Mouse (Mus musculus): ENCODE data around the gene Cybrd1. TPM values are rescaled to one million over a fixed set of nuclear protein-coding genes. Genes with fewer than 3 reads are reported as not detected.

Cybrd1 gene
- polyA plus RNA-seq, 1 experiment from 2014 or later, result 1.4 TPM

- no peak for DNase-seq (ENCODE audit: low spot score)
These were observed 4.7 kb downstream of the Cybrd1 start for GRCm38 (mm10) chr2:71122268-71123029.

GRCm38 (mm10) chr2:71123591-71123990 is 5.9 kb downstream of the Cybrd1 start:
- DNase-seq (ENCODE audit: low spot score), result no peak

- DNase-seq (ENCODE audit: low spot score), result peak; percentile 27
These were observed 10.2 kb downstream of the Cybrd1 start for GRCm38 (mm10) chr2:71127779-71128534.

GRCm38 (mm10) chr2:71130366-71130765 is 12.6 kb downstream of the Cybrd1 start:
- DNase-seq (ENCODE audit: low spot score), result no peak

GRCm38 (mm10) chr2:71131866-71132496 is 14.3 kb downstream of the Cybrd1 start:
- DNase-seq (ENCODE audit: low spot score), result peak; percentile 38

- DNase-seq (ENCODE audit: low spot score), result no peak
These were observed 16.4 kb downstream of the Cybrd1 start for GRCm38 (mm10) chr2:71134041-71134505.

GRCm38 (mm10) chr2:71134836-71135235 is 17.1 kb downstream of the Cybrd1 start:
- no peak for DNase-seq (ENCODE audit: low spot score)

GRCm38 (mm10) chr2:71140622-71141021 is 22.9 kb downstream of the Cybrd1 start:
- DNase-seq (ENCODE audit: low spot score), result no peak

- DNase-seq (ENCODE audit: low spot score), result no peak
These were observed 24.7 kb downstream of the Cybrd1 start for GRCm38 (mm10) chr2:71142410-71142809.

GRCm38 (mm10) chr2:71145853-71146252 is 28.1 kb downstream of the Cybrd1 start:
- DNase-seq (ENCODE audit: low spot score), result no peak

- no peak for DNase-seq (ENCODE audit: low spot score)
These were observed 28.5 kb downstream of the Cybrd1 start for GRCm38 (mm10) chr2:71146266-71146665.

GRCm38 (mm10) chr2:71147816-71148215 is 30.1 kb downstream of the Cybrd1 start:
- DNase-seq (ENCODE audit: low spot score), result no peak

- DNase-seq (ENCODE audit: low spot score), result no peak
These were observed 34.4 kb downstream of the Cybrd1 start for GRCm38 (mm10) chr2:71152170-71152569.

- DNase-seq (ENCODE audit: low spot score), result peak; percentile 75
These were observed 37.8 kb downstream of the Cybrd1 start for GRCm38 (mm10) chr2:71155486-71155885.

GRCm38 (mm10) chr2:71156446-71156845 is 38.7 kb downstream of the Cybrd1 start:
- no peak for DNase-seq (ENCODE audit: low spot score)

GRCm38 (mm10) chr2:71157881-71158280 is 40.2 kb downstream of the Cybrd1 start:
- DNase-seq (ENCODE audit: low spot score), result no peak

- no peak for DNase-seq (ENCODE audit: low spot score)
These were observed 42.0 kb downstream of the Cybrd1 start for GRCm38 (mm10) chr2:71159576-71160306.

GRCm38 (mm10) chr2:71160307-71160861 is 42.7 kb downstream of the Cybrd1 start:
- DNase-seq (ENCODE audit: low spot score), result peak; percentile 33

GRCm38 (mm10) chr2:71161558-71161957 is 43.8 kb downstream of the Cybrd1 start:
- no peak for DNase-seq (ENCODE audit: low spot score)

GRCm38 (mm10) chr2:71162831-71163621 is 45.3 kb downstream of the Cybrd1 start:
- no peak for DNase-seq (ENCODE audit: low spot score)
